Comparison of ENCODE assay signal across 12 mouse cellular contexts in the genomic region with DNA sequence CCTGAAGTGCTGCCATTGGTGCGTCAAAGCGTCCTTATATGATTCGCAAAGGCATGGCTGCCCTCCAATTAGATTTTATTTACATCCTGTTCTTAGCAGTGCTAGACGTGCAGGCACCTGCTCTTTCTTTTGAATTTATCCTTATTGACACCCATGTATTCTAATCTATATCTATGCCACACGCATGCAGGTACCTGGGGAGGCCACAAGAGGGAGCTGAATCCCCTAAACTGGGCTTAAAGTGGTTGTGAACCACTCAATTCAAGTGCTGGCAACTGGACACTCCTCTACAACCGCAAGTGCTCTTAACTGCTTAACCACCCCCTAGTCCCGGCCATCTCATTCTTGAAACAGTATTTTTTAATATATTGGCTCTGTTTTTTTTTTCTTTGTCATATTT. TPM values are rescaled to one million over a fixed set of nuclear protein-coding genes. Genes with fewer than 3 reads are reported as not detected.
DNase-seq lines count a peak whose midpoint lies in the region; ATAC-seq and TF ChIP-seq lines count a peak whose summit lies in the region.
"Had no signal": no experiment of that assay in that cellular context is flagged by ENCODE, and none has a peak within 500 bp of the region (broad histone marks: within the 10 kb centered on the region; RNA-seq: fewer than 3 reads in every experiment).

No protein-coding gene starts in this region.

- no peak for TF ChIP-seq POLR2A in liver, adult 2 months (IDR thresholded peaks at IDR 0.05; ENCODE audit: extremely low read depth, insufficient read depth, low read length)
- TF ChIP-seq POLR2A in ES-Bruce4 (IDR thresholded peaks at IDR 0.05; ENCODE audit: insufficient read depth, low read length) = no peak
- no peak for TF ChIP-seq POLR2A in brain, embryonic 14.5 days (IDR thresholded peaks at IDR 0.05; ENCODE audit: borderline replicate concordance, extremely low read depth, insufficient read depth, insufficient read length, poor library complexity, severe bottlenecking)

- no peaks in the 10 kb centered on the region for H3K27me3 ChIP-seq in liver, adult 2 months (ENCODE audit: control insufficient read depth, insufficient read depth, low read length)
- H3K27me3 ChIP-seq in liver, embryonic 12.5 days (replicated peaks) = no peaks in the 10 kb centered on the region
- no peaks in the 10 kb centered on the region for H3K27me3 ChIP-seq in ES-Bruce4 (ENCODE audit: control insufficient read depth, insufficient read depth, low read length, poor library complexity, severe bottlenecking)
- H3K27me3 ChIP-seq: embryonic facial prominence, embryonic 12.5 days had no signal

- no peaks in the 10 kb centered on the region for H3K9me3 ChIP-seq in liver, embryonic 12.5 days (replicated peaks)
- H3K9me3 ChIP-seq in ES-Bruce4 (replicated peaks; ENCODE audit: control insufficient read depth, insufficient read depth, low read length, poor library complexity, severe bottlenecking) = no peaks in the 10 kb centered on the region
- H3K9me3 ChIP-seq: embryonic facial prominence, embryonic 12.5 days had no signal

- DNase-seq in liver, adult 2 months (ENCODE audit: extremely low read depth, low read depth, low spot score) = peak; percentile 40
- peak; percentile 13 for DNase-seq in brain, embryonic 14.5 days (ENCODE audit: low read depth)
- DNase-seq in left cerebral cortex, postnatal 10 days (ENCODE audit: extremely low spot score in 1 of 2, low spot score in 2 of 2) = no peak
- DNase-seq in left cerebral cortex, postnatal 14 days (ENCODE audit: low spot score in 2 of 2) = no peak
- DNase-seq: adrenal gland, adult 8-10 months; gastrocnemius, postnatal 25 days had no signal

- H3K4me3 ChIP-seq in liver, adult 2 months (ENCODE audit: insufficient read depth, low read depth, low read length) = no peak overlapping the region
- no peak overlapping the region for H3K4me3 ChIP-seq in liver, embryonic 12.5 days
- H3K4me3 ChIP-seq in ES-Bruce4 (ENCODE audit: low read depth, low read length) = no peak overlapping the region
- H3K4me3 ChIP-seq: embryonic facial prominence, embryonic 12.5 days had no signal

- no peak for ATAC-seq in liver, embryonic 12.5 days
- ATAC-seq in neutrophil, adult 5-6 weeks (ENCODE audit: extremely low read depth, insufficient number of reproducible peaks, low FRiP score, poor library complexity, severe bottlenecking) = peak; percentile 34; the same call in 1 of the 2 replicates

- H3K79me2 ChIP-seq in liver, adult 2 months (ENCODE audit: control insufficient read depth, insufficient read depth, low read length) = no peaks in the 10 kb centered on the region

- no peak for TF ChIP-seq EP300 in ES-Bruce4 (IDR thresholded peaks at IDR 0.05; ENCODE audit: insufficient read depth, low read depth, low read length)

- peaks cover 59% of the 10 kb centered on the region for H3K36me3 ChIP-seq in liver, adult 2 months (ENCODE audit: control insufficient read depth, insufficient read depth, low read length)
- peaks cover 4% of the 10 kb centered on the region; the same call in 1 of the 2 replicates for H3K36me3 ChIP-seq in liver, embryonic 12.5 days
- H3K36me3 ChIP-seq in ES-Bruce4 (ENCODE audit: control insufficient read depth, insufficient read depth, low read length, poor library complexity, severe bottlenecking) = no peaks in the 10 kb centered on the region

- intact Hi-C loops in left cerebral cortex, postnatal 10 days (cut with DNase I) = no loop called here
- intact Hi-C loops in left cerebral cortex, postnatal 14 days (cut with DNase I) = no loop called here

- WGBS in liver, adult 2 months = 89% methylated on average over 7 of the region's 7 CpGs
- WGBS in liver, embryonic 12.5 days (ENCODE audit: insufficient replicate concordance) = 65% methylated on average over 7 of the region's 7 CpGs

- TF ChIP-seq CTCF in liver, adult 2 months (IDR thresholded peaks at IDR 0.05; ENCODE audit: low read depth, low read length) = peak; percentile 66; the same call in 1 of the 2 replicates
- peak; percentile 58 for TF ChIP-seq CTCF in ES-Bruce4 (IDR thresholded peaks at IDR 0.05; ENCODE audit: low read depth, low read length)
- peak; percentile 43; the same call in 1 of the 2 replicates for TF ChIP-seq CTCF in brain, embryonic 14.5 days (IDR thresholded peaks at IDR 0.05; ENCODE audit: borderline replicate concordance, extremely low read depth, insufficient read depth, insufficient read length)

- H3K27ac ChIP-seq in liver, adult 2 months (replicated peaks; ENCODE audit: insufficient read depth, low read depth, low read length) = no peak overlapping the region
- H3K27ac ChIP-seq in liver, embryonic 12.5 days = no peak overlapping the region
- no peak overlapping the region for H3K27ac ChIP-seq in ES-Bruce4 (ENCODE audit: insufficient read depth, low read length)
- H3K27ac ChIP-seq: embryonic facial prominence, embryonic 12.5 days; hindbrain, embryonic 14.5 days had no signal

- H3K4me1 ChIP-seq in liver, adult 2 months (ENCODE audit: control insufficient read depth, insufficient read depth, low read length) = peaks cover 4% of the 10 kb centered on the region; the same call in 1 of the 2 replicates
- H3K4me1 ChIP-seq in liver, embryonic 12.5 days = no peaks in the 10 kb centered on the region; the same call in 1 of the 2 replicates
- H3K4me1 ChIP-seq in ES-Bruce4 (ENCODE audit: control insufficient read depth, insufficient read depth, low read length) = no peaks in the 10 kb centered on the region
- H3K4me1 ChIP-seq: embryonic facial prominence, embryonic 12.5 days; megakaryocyte, embryonic 14.5 days had no signal

- H3K9ac ChIP-seq in liver, adult 2 months (ENCODE audit: low read depth, low read length) = no peak overlapping the region
- no peak overlapping the region for H3K9ac ChIP-seq in liver, embryonic 12.5 days
- no peak overlapping the region for H3K9ac ChIP-seq in ES-Bruce4 (ENCODE audit: low read depth, poor library complexity, severe bottlenecking)
- H3K9ac ChIP-seq: embryonic facial prominence, embryonic 12.5 days; hindbrain, embryonic 14.5 days had no signal

- H3K4me2 ChIP-seq in liver, embryonic 12.5 days = no peak overlapping the region
- H3K4me2 ChIP-seq: embryonic facial prominence, embryonic 12.5 days; hindbrain, embryonic 14.5 days had no signal

RNA-seq across cellular contexts. Expression of a gene that starts 21.0 kb away (rescaled TPM):
- not detected in 2 replicates for total RNA-seq in liver, adult 2 months (2014; rRNA removed)
- not detected in 2 replicates for polyA plus RNA-seq in liver, adult 2 months (2012; rRNA removed)
- polyA plus RNA-seq in liver, embryonic 12.5 days (2016; fragmentation: Nextera tagmentation; extraction: Ambion mirVana) = not detected in 2 replicates
- polyA plus RNA-seq in ES-Bruce4 (2011; ENCODE audit: insufficient read depth, insufficient read length, low read depth, missing spikeins) = not detected in 2 replicates
- polyA plus RNA-seq in brain, embryonic 14.5 days (2012; rRNA removed) = not detected in 2 replicates
- not detected in 2 replicates for total RNA-seq in neutrophil, adult 5-6 weeks (2017)
- not detected for total RNA-seq in left cerebral cortex, postnatal 10 days (2021)
- not detected for total RNA-seq in left cerebral cortex, postnatal 14 days (2021)
- total RNA-seq: adrenal gland, adult 8-10 months; gastrocnemius, postnatal 25 days had no signal
- polyA plus RNA-seq: embryonic facial prominence, embryonic 12.5 days; hindbrain, embryonic 14.5 days had no signal

RNA-seq across cellular contexts. Expression of a gene that starts 21.4 kb away (rescaled TPM):
- total RNA-seq in liver, adult 2 months (2014; rRNA removed) = 20.6 and 21.2 TPM in 2 replicates
- 4.5 and 5.9 TPM in 2 replicates for polyA plus RNA-seq in liver, adult 2 months (2012; rRNA removed)
- 0.12 and 0.19 TPM in 2 replicates for polyA plus RNA-seq in liver, embryonic 12.5 days (2016; fragmentation: Nextera tagmentation; extraction: Ambion mirVana)
- polyA plus RNA-seq in ES-Bruce4 (2011; ENCODE audit: insufficient read depth, insufficient read length, low read depth, missing spikeins) = 5.0 and 5.6 TPM in 2 replicates
- 3.5 and 5.5 TPM in 2 replicates for polyA plus RNA-seq in brain, embryonic 14.5 days (2012; rRNA removed)
- total RNA-seq in neutrophil, adult 5-6 weeks (2017) = 100 and 112 TPM in 2 replicates
- 10 to 100 TPM; 23.0 to 25.8 TPM for total RNA-seq in left cerebral cortex, postnatal 10 days (2021)
- total RNA-seq in left cerebral cortex, postnatal 14 days (2021) = 10 to 100 TPM; 28.0 to 33.6 TPM

RNA-seq across cellular contexts. Expression of a gene that starts 35.1 kb away (rescaled TPM):
- total RNA-seq in liver, adult 2 months (2014; rRNA removed) = not detected in 2 replicates
- not detected in 2 replicates for polyA plus RNA-seq in liver, adult 2 months (2012; rRNA removed)
- not detected in 2 replicates for polyA plus RNA-seq in liver, embryonic 12.5 days (2016; fragmentation: Nextera tagmentation; extraction: Ambion mirVana)
- polyA plus RNA-seq in ES-Bruce4 (2011; ENCODE audit: insufficient read depth, insufficient read length, low read depth, missing spikeins) = not detected in 2 replicates
- 0.04 and 0.07 TPM in 2 replicates for polyA plus RNA-seq in brain, embryonic 14.5 days (2012; rRNA removed)
- not detected in 2 replicates for total RNA-seq in neutrophil, adult 5-6 weeks (2017)
- under 1 TPM in 1 of 2 experiments, not detected in 1; 0.45 TPM for total RNA-seq in left cerebral cortex, postnatal 10 days (2021)
- total RNA-seq in left cerebral cortex, postnatal 14 days (2021) = under 1 TPM; 0.18 to 0.30 TPM
- total RNA-seq: adrenal gland, adult 8-10 months; gastrocnemius, postnatal 25 days had no signal
- polyA plus RNA-seq: hindbrain, embryonic 14.5 days had no signal

Comparison
In these comparisons a context has a peak if more than half of its experiments do, and no peak if none do; other contexts are left out.
1. DNase-seq: peak in liver, adult 2 months (single experiment) and brain, embryonic 14.5 days (single experiment); none in left cerebral cortex, postnatal 10 days (0 of 2) and left cerebral cortex, postnatal 14 days (0 of 2).
2. Peak in every context shown above with its lines, with median percentiles within 50 percentile points of each other: CTCF ChIP-seq.